Mouse (Mus musculus) cerebellum, postnatal 14 days (tissue): ENCODE measurements at regions not wholly inside any gene's neighbourhood (a gene's known extent, or its start where the extent isn't known, plus 50 kb on each side); places are given as distances from the start of the nearest gene placed in this dataset.

Experiments used
- DNase-seq, 2 experiments: peaks; one replicate each; pipeline ENCODE4 v3.0.0; 2021; ENCODE audit warnings: mixed read lengths in 2 of 2

DNA sequence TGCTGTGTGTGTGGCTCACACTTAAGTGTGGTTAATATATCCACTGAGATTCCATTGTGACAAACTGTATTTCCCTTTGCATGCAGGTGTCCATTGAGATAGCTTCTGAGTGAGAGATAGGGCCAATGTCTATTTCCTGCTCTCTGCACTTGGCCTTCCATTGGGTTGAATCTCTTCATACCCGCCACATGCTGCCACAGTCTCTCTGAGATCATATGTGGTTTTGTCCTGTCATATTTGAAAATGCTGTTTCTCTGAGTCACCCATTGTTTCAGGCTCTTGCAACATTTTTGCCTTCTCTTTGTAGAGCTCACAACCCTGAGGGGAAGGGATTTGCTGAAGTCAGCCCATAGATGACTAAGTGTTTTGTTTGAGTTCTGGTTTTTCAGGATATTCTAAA, 2081.3 kb downstream of the Olfm4 start:
- DNase-seq: no peak

DNA sequence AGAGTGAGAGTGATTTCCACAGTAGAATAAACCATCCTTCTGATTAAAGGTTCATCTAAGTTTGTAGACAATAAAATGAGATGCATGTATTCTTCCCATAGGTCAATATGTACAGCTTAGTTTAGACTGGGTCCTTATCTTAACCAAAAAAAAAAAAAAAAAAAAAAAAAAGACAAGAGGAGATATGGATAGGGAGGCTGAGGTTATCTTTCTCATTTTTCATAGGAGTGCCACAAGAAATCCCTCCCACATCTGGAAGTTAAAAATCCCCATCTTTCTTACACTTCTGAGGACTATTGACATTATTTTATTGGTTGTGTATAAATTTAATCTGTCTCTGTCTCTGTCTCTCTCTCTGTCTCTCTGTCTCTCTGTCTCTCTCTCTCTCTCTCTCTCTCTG, 2117.8 kb downstream of the Olfm4 start:
- DNase-seq: no peak

DNA sequence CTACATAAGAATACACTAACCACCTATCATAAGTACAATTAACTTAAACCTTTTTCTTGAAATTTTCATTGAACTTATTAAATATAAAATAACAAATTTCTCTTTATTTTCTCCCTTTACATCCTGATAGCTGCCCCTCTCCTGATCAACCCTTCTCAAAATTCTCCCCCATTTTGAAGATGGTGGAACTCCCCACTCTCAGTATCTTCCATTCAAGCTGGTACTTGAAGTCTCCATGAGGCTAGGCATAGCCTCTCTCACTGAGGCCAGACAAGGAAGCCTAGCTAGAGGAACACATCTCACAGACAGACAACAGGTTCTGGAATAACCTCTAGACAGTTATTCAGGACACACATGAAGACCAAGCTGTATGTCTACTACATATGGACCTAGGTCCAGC, 2129.0 kb downstream of the Olfm4 start:
- DNase-seq: no peak

DNA sequence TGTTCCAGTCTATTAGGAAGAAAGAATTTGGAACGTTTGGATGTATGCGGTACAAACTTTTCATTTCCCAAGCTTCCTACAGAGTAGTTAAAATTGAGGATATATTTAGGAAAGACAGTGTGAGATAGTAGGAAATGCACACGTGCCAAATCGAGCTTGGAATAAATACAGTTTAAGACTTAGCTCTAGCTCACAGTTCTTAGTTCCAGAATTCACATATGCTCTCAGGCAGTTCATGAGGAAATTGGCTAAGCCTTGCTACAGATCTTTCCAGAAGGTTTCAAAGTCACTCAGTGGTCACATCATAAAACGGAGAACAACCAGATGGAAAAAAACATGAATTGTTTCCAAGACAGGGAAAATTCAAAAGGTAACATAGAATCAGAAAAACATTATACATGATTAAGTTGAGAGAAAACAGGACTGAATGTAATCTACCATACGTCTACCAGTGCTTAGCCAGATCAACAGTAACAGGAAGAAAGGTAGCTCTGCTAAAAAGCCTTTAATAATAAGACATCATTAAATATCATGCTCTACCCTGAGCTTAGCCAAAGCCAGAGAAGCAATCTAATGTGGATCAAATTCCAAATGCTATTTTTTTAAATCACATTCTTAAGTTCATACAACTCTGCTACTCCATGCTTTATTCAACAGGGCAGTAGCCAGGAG, 2165.1 kb downstream of the Olfm4 start:
- DNase-seq: peak in 1 of 2 experiments; percentile 41

DNA sequence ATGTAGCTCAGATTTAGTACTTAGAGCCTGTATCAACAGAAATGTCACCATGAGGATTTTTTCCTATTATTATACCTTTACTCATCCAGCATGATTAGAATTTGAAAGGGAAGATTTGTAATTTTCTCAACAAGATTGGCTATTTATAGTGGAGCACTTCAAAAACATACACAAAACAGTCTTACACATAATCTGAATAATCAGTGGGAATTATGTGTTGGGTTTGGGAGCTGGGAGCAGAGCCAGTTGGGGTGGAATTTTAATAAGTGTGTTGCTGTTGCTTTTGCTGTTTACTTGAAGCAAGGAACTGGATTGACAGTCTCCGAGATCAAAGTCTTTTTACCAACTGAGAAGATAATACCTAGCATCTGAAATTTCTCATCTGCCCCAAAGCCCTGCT, 2201.5 kb downstream of the Olfm4 start:
- no peak for DNase-seq

DNA sequence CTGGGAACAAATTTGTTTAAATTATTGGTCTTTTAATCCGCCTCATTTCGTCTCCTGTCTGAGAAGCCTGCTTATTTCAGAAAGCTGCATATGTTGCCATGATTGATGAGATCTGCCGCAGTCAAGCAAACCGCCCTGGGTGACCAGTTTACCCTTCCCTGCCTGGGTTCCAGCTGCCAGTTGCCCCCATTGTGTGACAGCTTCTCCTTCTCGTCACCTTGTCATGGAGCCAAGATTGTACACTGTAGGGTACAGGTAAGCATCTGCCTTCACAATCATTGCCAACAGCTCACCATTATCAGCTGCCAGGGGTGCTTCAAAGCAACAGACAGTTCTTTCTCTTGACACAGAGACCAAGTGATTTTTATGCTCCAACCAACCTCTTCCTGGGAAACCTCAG, 2226.5 kb downstream of the Olfm4 start:
- DNase-seq: peak; percentile 72 to 73

DNA sequence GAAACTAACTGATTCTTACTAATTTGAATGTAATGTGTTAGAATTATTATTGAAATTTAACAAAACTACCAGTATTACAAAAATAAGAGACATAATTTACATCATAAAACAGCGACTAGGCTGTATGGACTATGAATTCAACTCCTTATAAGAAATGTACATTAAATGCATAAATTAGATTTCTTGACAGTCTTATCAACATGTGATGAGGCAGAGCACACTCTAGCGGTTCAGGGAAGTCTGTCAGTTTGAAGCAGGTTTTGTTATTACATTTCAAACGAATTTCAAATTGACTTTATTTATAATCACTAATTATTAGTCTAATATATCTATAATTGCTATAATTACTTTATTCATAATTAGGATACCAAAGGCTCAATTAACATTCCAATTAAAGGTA, 2214.8 kb upstream of the Pcdh17 start:
- no peak for DNase-seq

DNA sequence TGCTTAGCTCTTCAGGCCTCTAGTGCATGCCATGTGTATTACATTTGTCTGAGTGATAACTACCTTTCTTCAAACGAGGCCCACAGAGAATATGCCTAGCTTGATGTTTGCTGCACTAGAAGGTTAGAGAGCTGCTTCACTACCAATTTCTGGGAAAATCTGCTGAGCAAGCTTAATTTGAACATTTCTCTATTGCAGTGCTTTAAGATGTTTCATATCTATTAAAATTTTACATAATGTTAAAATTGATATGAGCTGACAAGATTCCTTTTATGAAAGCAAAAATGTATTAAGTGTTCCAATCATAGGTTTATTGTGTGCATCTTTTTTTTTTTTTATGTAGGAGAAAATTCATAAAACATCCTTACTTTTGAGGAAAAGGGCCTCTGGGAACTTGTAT, 2207.1 kb upstream of the Pcdh17 start:
- no peak for DNase-seq

DNA sequence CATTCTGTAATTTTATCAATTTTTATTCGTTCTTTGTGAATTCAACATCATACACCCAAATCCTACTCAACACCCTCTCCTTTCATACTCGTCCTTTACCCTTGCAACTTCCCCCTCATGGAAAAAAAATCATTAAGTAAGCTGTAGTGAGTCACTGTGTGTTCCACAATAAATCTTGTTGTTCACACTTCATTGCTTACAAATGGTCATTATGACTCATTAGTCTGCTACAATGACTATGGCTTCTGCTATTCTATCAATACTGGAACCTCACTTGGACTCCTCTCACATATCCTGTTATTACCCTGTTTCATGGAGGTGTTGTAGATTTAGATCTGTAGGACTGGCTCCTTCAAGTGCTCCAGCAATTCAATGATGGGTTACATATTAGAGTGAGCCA, 2200.0 kb upstream of the Pcdh17 start:
- DNase-seq: no peak

DNA sequence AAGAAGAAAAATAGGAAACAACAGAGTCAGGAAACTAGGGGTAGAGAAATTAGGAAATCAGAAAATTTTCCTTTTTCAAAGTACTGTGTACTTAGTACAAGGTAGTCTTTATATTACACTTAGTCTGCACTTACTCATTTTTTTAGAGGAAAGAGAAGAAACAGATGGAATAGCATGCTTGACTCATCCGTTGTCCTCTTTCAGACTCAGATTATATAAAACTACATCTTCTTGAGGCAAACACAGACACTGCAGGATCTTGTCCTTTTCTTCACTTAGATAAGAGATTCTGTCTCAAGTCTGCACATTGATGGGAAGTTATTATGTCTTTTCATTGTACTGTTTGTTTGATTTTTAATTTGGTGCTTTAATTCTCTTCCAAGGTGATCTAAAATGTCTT, 2198.5 kb upstream of the Pcdh17 start:
- no peak for DNase-seq
